Mouse (Mus musculus): ENCODE data around the gene Fabp2.

Fabp2 gene

DNA sequence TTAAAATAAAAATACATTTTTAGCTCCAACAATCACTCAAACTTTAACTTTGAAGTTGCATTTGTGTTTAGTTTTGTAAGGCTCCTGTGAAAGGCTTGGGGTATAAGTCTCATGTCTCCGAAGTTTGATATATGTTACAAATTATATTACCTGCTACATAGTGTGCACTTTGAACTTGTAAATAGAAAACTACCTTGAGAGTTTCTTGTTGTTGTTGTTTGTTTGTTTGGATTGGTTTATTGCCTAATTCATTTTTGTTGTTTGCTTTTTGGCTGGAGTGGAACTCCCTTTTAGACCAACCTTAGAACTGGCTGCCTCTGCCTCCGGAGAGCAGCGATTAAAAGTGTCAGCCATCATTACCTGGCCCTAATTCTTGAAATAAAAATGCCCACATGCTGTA lies at the start of gene Fabp2:
Gene Fabp2, plus strand, starts transcription at position 301 of the 400 bp plus-strand sequence.
- DNase-seq (ENCODE audit: low spot score), result no peak

DNA sequence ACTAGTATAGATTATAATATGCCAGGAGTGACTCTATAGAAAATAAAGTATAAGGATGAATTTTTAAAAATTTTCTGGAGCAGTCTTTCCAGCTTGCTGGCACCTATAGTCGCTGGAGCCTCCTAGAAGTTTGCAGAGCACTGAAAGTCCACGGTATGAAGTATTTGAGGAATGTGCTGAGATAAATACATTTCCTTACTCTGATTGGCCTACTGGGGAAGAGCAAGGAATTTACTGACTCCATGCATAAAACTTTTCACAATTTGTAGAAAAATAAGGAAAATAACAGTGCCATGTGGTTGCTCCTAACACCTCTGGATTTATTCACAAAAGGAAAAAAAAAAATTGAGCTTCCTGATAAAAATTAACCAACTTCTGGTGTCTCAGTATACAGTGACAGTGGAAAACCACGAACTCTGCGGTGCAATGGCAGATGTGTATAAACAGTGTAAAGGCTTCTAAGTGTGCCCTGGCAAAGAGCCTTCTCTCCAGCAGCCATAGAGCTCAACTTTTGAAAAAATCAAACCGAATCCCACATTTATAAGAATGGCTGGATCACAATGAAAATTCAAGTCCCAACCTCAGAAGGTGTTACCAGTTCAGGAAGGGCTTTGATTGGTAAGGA lies 46.4 kb upstream of the Fabp2 start:
- DNase-seq (ENCODE audit: low spot score), result no peak

DNA sequence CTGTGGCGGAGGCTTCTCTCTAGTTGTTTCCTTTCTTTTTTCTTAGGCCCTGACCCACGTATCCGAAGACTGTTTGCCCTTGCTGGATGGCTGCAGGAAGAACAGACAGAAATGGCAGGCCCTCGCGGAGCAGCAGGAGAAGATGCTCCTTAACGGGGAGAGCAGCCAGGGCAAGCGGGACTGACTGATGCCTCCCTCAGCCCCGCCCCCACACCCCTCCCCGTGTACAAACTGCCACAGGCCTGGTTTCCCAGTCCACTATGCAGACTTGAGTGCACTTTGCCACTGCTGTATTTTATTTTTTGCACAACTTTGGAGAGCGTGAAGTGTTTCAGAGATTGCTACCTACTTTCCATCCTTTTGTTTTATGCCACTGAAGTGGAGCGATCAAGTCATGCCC lies 39.7 kb upstream of the Fabp2 start:
- DNase-seq (ENCODE audit: low spot score), result no peak

DNA sequence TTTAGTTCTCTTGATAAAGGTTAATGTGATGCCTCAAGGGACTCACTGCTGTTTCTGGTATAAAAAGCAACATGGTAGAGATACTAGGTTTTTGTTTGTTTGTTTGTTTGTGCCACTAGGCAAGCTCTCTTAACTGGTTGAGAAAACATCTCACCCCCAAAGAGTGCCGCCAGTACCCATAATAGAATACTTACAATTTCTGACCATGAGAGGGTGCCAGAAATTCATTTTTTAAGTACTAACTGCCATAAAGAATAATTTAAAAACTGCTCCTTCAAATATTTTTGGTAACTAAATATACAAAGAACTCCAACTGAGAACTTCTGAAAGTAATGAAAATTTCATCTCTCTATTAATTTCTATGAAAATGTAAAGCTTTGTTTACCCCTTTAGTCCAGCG lies 35.0 kb upstream of the Fabp2 start:
- DNase-seq (ENCODE audit: low spot score), result no peak

DNA sequence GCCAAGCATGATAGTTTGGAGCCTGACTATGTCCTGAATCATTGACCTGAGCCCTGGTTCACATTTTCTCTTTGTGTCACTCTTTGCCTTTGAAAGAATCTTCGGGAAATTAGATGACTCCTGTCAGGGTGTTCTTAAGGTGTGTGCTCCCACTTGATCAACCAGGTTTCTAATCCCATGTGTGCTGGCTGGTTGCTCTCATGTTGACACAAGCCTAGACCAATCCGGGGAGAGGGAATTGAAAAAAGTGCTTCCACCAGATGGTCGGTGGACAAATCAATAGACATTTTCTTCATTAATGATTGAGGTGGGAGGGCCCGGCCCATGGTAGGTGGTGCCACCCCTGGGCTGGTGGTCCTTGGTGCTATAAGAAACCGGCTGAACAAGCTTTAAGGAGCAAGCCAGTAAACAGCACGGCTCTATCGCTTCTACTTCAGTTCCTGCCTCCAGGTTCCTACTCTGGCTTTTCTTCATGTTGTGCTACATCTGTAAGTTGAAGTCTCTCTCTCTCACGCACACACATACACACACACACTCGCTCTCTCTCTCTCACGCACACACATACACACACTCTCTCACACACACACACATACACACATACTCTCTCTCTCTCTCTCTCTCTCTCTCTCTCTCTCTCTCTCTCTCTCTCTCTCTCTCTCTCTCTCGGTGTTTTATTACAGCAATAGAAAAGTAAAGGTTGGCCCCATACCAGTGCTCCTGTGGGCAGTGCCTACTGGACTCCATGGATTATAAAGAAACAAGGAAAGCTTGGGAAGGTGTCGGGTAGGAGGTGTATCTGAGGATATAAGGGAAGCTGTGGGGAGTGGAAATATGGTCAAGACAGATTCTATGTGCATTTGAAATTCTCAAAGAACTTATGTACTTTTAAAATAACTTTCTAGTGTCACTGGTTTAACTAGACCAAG lies 34.0 kb upstream of the Fabp2 start:
- DNase-seq (ENCODE audit: low spot score), result no peak

DNA sequence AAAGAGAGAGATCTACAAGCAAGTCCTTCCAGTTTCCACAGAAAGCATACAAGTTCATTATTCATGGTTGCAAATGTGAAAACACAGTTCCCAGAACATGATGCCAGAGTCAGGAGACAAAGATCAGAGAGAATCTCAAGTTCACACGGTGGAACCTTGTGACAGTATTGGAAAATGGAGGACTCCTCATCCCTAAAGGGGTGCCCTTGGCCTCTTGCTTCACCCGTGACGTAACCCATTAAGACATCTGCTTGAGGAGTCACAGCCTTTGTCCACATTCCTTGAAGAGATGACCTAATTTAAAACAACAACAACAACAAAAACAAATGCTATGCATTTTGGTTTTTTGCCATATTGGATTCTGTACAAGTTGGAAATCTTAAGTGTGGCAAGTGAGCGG lies 29.8 kb upstream of the Fabp2 start:
- no peak for DNase-seq (ENCODE audit: low spot score)

DNA sequence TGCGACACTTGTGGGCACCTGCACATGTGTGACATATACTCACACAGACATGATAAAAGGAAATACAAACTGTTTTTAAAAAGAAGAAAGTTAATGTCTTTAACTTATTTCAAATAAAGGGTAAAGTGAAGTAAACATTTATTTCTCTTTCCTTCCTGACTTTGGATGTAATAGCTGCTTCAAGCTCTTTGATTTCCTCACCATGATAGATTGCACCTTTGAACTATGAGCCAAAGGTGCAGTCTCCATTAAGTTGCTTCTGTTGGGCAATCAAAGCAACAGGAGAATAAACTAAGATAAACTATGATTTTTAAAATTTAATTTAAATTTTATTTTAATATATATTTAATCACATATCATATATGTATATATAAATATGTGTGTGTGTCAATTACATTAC lies 26.6 kb upstream of the Fabp2 start:
- DNase-seq (ENCODE audit: low spot score), result no peak

DNA sequence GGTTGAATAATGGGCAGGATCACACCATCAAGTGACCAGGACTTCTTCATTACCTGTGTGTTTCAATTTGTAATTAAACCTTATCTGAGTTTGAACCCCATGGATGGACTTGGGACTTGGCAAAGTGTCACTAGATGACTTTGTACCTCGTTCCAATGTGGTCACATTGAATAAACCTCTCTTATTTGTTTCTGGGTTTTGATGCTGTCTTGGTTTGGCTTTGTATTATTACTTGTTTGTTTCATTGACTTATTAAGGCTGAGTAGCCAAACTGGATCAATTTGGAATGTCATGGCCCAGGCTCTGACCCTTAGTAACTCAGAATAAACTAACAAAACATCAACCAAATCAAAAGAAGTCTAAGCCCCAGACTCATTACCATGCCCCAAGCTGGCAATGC lies 23.3 kb upstream of the Fabp2 start:
- DNase-seq (ENCODE audit: low spot score), result no peak

DNA sequence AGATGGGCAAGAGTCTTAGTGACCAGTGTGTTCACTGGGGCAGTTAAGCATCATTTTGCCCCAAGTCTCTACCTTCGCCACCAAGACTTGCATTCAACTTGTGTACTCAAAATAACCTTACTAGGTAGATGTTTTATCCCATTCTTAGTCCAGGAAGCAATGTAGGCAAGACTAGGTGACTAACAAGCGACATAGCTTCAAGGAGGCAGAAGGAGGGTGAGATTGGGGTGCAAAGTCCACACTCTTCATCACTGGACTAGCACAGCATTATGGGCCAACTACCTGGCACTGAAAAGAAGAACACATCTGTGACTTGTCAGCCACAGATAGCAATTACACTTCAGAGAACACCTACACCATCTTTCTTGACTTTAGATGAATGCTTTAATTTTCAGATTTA lies 18.0 kb upstream of the Fabp2 start:
- no peak for DNase-seq (ENCODE audit: low spot score)

DNA sequence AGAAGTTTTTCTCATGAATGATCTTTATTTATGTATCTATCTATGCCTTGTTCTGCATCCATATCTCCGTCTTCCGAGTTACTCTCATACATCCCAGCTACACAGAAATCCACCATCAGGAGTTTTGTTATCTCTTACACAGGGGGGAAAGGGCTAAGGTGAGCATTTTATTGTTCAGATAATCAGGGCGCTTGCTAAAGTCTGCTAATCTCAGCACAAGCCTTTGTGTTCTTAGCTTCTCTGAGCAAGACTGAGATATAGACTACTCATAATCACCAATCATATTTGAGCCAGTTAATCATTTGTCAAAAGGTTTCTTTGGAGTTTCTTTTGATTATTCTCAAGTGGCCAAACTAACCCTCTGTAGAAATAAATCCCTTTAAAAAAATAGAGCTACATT lies 17.3 kb upstream of the Fabp2 start:
- DNase-seq (ENCODE audit: low spot score), result no peak

DNA sequence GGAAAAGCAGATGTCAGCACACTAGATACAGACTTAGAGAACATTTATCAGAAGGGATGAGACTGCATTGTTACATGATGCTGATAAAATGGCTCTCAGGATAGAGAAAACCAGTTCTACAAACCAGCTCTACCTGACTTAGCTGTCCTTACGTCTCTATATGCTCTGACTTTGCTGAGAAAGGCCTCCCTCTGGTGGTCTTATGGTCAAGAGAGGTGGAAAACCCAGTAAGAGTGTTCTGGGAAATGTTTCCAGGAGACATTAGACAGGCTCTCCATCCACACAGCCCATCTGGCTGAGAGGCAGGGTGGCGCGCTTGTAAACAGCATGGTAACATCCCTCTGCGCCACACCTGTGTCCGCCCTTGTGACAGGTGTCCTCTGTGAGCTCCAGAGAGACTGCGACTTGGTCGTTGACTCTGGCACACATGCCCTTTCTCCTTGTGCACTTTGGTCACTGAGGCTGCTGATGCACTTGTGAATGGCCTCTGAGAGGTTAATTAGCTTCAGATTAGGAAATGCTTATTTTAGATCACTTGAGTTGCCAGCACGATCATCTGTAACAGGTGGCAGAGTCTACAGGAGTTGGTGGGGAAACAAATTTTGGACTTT lies 16.1 kb upstream of the Fabp2 start:
- no peak for DNase-seq (ENCODE audit: low spot score)

DNA sequence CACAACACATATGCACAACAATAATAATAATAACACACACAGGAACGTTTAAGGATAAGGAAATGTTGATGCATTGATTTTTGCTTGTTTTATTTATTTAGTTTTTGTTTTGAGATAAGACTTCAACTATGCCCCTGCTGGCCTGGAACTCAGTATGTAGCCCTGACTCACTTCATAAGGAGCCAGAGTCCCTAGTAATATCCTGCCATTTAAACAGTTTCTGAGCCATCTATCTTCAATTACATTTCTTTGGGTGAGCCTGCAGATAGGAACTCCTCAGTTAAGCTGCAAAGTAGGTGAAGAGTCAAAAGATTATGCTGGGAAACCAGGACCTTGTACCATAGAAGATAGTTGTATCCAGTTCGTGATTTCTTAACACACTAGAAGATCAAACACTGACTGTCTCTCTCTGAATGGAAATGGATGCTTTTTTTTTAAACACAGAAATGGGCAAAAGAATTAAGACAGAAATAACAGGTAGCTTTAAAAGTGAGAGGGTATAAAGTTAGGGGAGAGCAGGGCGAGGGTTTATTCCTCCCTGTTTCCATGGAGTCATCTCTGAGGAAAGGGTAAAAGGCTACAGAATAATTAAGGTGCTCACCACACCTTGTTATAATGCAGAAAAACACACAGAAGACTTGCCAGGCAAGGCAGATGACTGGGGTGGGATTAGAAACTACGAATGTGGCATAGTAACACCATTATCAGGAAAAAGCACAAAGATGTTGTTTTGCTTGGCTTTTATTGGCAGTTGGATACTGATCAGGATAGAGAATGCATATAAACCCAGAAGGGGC lies 7.2 kb upstream of the Fabp2 start:
- DNase-seq (ENCODE audit: low spot score), result no peak

DNA sequence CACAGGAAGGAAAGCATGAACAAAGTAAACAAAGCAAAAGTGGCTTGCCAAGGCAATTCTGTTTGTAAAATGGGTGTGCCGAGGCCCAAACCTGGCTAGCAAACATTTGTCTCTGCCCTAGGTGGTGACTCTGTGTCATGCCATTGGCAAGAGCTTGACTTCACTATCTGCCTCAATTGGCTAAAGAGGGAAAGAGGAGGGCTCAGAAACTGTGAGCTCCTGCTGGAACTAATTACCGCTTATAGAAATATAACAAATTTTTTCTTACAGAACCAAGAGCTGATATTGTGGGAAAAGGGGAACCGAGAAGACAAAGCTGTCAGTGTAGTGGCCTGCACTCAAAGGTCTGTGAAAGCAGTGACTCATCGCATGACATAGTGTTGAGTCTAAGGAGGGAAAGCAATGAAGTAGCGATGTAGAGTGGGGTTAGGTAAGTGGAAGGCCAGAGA lies 6.5 kb upstream of the Fabp2 start:
- no peak for DNase-seq (ENCODE audit: low spot score)

DNA sequence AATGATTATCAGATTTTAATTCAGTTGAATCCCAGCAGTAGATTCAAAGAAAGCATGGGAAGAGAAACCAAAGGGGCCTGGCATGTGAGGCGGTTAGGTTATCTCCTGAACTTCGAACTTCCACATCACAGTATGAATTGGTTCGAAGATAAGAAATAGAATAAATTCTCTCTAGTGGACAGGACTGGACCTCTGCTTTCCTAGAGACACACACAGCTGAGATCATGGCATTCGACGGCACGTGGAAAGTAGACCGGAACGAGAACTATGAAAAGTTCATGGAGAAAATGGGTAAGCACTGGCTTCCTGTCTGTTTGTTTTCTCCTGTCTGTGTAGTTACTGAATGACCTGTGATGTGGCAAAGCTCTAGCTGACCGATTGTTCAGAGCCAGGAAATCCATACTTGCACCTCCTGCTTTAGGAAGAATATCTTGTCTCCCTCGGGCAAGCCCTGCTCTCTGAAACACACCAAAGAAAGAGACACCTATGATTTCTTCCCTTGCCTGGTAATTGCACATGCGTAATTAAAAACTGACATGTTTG lies 388 bp downstream of the Fabp2 start:
- no peak for DNase-seq (ENCODE audit: low spot score)

DNA sequence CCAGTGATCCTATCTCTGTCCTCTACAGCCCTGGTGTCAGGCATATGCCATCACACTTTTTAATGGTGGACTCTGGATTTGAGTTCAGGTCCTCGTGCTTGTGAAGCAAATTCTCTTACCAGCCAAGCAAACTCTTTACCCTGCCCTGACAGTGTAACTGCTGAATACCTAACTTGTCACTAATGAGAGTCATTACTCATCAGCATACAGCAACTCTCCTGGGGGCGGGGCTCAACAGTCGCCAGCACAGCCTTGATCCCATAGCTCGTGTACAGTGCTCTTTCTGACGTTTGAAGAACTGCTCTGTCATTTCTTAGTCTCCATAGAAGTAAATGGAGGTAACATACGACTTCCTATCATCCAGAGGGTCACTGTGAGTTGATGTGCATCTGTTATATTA lies 3.4 kb downstream of the Fabp2 start:
- no peak for DNase-seq (ENCODE audit: low spot score)

DNA sequence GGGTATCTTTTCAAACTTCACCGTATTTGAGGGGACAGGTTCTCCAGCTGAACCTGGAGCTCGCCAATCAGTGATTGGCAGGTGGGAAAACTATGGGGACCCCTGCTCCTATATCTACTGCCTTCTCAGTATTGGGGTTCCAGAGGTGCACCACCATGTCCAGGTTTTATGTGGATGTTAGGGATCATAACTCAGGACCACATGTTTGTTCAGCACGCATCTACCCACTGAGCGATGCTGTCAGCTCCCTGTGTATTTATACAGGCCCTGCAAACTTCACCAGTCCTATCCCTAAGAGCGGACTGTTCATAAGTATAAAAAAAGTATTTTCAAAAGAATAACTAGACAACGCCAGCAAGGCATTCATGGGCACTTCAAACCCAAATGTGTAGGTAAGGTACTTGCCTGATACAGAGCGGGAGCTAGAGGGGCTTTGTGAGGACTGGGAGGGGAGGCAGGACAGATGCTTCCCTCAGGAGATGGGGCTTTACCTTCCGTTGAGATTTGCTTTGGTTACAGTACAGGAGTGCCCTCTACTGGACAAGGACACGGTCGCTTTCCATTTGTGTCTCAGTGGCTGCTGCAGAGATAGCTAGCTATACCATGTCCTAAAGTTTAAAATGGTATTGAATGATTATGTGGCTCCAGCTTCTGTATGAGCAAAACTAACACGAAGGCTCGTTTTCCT lies 9.0 kb downstream of the Fabp2 start:
- DNase-seq (ENCODE audit: low spot score), result peak; percentile 24

DNA sequence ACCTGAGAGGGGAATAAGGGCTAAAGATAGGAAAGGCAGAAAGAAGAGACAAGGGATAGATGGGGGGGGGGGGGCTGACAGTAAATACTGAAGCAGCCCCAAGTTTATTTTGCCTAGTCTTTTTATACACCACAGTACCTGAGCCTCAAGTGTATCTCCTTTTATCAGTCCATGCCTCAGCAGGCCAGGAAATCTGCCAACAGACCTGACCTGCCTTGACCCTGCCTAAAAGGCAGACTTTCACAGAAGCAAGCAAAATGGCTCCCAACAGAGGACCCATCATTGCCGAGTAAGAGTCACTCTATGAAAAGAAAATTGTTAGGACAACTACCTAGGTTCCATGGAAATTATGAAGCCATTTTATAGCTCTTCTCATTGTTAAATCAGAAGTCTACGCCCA lies 13.0 kb downstream of the Fabp2 start:
- no peak for DNase-seq (ENCODE audit: low spot score)

DNA sequence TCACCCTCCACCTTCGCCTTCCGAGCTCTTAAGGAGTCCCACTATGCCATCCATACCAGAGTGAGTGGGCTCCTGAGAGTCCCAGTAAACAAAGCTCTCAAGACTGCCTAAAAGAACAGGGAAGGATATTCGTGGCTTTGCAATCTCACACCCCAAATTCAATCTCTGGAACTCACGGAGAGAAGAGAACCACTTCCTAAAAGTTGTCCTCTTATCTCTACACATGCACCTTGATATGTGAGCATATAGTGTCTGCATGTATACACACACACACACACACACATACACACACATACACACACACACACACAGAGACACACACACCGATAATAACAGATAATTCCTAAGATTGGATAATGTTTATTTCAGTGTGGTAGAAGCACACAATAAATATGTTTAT lies 20.6 kb downstream of the Fabp2 start:
- no peak for DNase-seq (ENCODE audit: low spot score)

DNA sequence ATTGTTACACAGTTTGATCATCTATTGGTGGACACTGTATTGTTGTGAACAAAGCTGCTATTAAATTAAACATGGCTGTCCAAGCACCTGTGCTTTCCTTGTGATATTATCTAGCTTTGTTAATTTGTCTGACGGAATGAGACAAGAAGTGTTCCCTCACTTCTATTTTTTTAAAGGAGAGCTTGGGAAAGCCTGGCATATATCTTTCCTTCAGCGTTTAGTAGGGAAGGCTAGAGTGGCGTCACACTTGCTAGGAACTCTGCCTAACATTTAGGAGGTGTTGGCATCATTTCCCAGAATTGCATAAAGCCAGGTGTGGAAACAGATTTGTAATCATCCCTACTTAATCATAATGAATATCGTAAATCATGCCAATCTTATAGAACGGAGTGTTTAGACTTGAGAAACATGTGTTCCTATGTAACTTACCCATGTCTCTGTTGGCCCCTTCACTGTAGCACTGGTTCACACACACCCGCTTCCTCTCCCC lies 21.4 kb downstream of the Fabp2 start:
- no peak for DNase-seq (ENCODE audit: low spot score)

DNA sequence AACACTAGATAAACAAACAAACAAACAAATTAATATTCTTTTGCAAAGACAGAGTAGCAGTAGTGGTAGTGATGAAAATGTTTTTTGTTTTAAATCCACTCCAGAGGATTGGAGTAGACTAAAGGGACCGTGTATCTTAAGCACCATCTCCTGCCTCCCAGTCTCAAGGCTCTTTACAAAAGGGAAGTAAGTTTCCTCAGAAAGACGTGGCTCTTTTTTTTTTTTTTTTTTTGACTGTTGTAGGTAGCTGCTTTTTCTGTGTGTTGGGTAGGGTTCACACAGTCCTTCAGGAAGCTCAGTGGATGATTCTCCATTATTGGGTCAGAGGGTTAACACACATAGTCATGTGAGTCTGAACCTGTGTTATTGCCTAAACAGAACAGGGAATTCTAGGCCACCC lies 23.8 kb downstream of the Fabp2 start:
- DNase-seq (ENCODE audit: low spot score), result no peak

DNA sequence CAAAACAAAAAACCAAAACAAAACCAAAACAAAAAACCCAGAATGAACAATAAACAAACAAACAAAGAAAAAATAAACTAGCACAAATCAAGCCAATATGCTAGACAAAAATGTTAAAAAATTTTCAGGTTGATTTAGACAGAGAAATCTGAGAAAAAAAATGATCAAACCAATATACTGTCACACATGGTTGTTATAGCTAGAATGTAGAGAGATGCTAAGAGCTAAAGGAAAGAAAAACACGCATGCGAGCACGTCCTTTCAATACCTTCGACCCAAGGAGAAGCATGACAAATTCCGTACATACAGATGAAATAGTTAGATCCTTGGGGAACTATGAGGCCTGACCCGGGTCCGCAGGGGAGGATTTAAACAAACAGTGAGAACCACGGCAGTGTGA lies 24.4 kb downstream of the Fabp2 start, which contains the start of gene Gm10959:
Gene Gm10959, minus strand, starts transcription at position 101 of the 400 bp plus-strand sequence.
- no peak for DNase-seq (ENCODE audit: low spot score)

Measured in urinary bladder, postnatal 25 days (tissue).